Mouse (Mus musculus): Measurements from ENCODE around the gene Jund.

The Jund gene

GRCm38 (mm10) chr8:70729808-70730475 lies 31.2 kb downstream of the Jund start:
- peak; percentile 50 for DNase-seq

GRCm38 (mm10) chr8:70730956-70731355 lies 32.2 kb downstream of the Jund start:
- DNase-seq: peak; percentile 40

GRCm38 (mm10) chr8:70737705-70738104 lies 39.0 kb downstream of the Jund start:
- no peak for DNase-seq

- DNase-seq: peak; percentile 88
These were observed 39.5 kb downstream of the Jund start for GRCm38 (mm10) chr8:70738211-70738610.

- DNase-seq: no peak
These were observed 42.9 kb downstream of the Jund start for GRCm38 (mm10) chr8:70741661-70742060.

- no peak for DNase-seq
These were observed 43.4 kb downstream of the Jund start for GRCm38 (mm10) chr8:70742176-70742575.

- DNase-seq: no peak
These were observed 44.4 kb downstream of the Jund start for GRCm38 (mm10) chr8:70742981-70743655.

- peak; percentile 82 for DNase-seq
These were observed 45.2 kb downstream of the Jund start for GRCm38 (mm10) chr8:70743656-70744590.

GRCm38 (mm10) chr8:70744806-70745205 lies 46.1 kb downstream of the Jund start:
- DNase-seq: no peak

GRCm38 (mm10) chr8:70745691-70746220 lies 47.0 kb downstream of the Jund start:
- DNase-seq: no peak

GRCm38 (mm10) chr8:70746676-70747075 lies 47.9 kb downstream of the Jund start:
- DNase-seq: no peak

- DNase-seq: no peak
These were observed 48.6 kb downstream of the Jund start for GRCm38 (mm10) chr8:70747211-70747890.

GRCm38 (mm10) chr8:70748246-70749096 lies 49.7 kb downstream of the Jund start:
- no peak for DNase-seq

- no peak for DNase-seq
These were observed 50.4 kb downstream of the Jund start for GRCm38 (mm10) chr8:70749097-70749674.

Measured in lung, postnatal 36 days (tissue).